Mouse (Mus musculus): ENCODE measurements around the gene Arhgap15.
"Not testable (repeated sequence)": the region's sequence is repeated elsewhere in the genome, so short reads cannot be mapped to it uniquely, and the experiment has no call there.

Arhgap15 gene

GRCm38 (mm10) chr2:43748287-43748983 lies at the start of gene Arhgap15:
Gene Arhgap15, plus strand, starts transcription at chr2:43748824.
- DNase-seq (ENCODE audit: low spot score), result no peak

GRCm38 (mm10) chr2:43712611-43713138 lies 35.9 kb upstream of the Arhgap15 start:
- DNase-seq (ENCODE audit: low spot score), result no peak

GRCm38 (mm10) chr2:43722446-43723103 lies 26.0 kb upstream of the Arhgap15 start:
- no peak for DNase-seq (ENCODE audit: low spot score)

DNA sequence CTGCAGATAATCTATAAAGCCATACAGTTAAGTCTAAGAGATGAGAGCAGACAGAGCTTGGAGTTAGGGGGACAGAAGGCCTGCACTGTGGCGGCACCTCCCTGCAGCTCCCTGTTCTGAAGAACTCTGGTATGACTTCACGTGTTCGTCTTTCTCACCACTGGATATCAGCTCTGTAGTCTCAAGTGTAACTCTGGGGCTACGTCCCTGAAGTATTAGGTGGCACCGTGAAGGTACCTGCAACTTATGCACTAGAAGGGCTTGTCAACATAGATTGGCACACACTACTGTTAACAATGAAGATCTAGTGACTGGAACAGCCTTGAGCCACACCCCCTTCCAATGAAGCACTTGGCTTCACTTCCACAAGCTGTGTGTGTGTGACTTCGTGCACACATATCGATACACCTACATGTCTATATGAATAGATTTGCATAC lies 25.5 kb upstream of the Arhgap15 start:
- DNase-seq (ENCODE audit: low spot score), result no peak

DNA sequence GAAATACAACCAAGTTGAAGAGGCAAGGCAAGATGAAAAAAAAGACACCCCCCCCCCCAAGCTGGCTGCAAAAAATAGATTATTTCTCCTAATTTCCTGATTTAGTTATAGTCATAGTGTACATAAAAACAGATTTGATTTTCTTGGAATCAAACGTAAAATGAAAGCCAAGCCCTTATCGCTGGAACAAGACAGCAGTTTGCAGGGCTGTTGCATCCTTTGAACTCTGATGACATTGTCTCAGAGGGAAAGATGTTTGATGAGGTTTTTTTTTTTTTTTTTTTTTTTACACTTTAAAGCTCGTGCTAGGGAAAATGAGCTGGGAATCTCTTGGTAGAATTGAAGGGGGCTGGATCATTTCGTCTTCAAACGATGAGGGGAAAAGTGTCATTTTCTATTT lies 21.4 kb upstream of the Arhgap15 start:
- no peak for DNase-seq (ENCODE audit: low spot score)

- no peak for DNase-seq (ENCODE audit: low spot score)
Observed at GRCm38 (mm10) chr2:43727693-43728092, 20.9 kb upstream of the Arhgap15 start.

GRCm38 (mm10) chr2:43728831-43729230 lies 19.8 kb upstream of the Arhgap15 start:
- DNase-seq (ENCODE audit: low spot score), result no peak

GRCm38 (mm10) chr2:43732396-43732795 lies 16.2 kb upstream of the Arhgap15 start:
- no peak for DNase-seq (ENCODE audit: low spot score)

GRCm38 (mm10) chr2:43735071-43735470 lies 13.6 kb upstream of the Arhgap15 start:
- not testable (repeated sequence) for DNase-seq (ENCODE audit: low spot score)

- no peak for DNase-seq (ENCODE audit: low spot score)
Observed at GRCm38 (mm10) chr2:43737546-43737945, 11.1 kb upstream of the Arhgap15 start.

- no peak for DNase-seq (ENCODE audit: low spot score)
Observed at GRCm38 (mm10) chr2:43738562-43739112, 10.0 kb upstream of the Arhgap15 start.

GRCm38 (mm10) chr2:43739190-43739818 lies 9.3 kb upstream of the Arhgap15 start:
- DNase-seq (ENCODE audit: low spot score), result no peak

DNA sequence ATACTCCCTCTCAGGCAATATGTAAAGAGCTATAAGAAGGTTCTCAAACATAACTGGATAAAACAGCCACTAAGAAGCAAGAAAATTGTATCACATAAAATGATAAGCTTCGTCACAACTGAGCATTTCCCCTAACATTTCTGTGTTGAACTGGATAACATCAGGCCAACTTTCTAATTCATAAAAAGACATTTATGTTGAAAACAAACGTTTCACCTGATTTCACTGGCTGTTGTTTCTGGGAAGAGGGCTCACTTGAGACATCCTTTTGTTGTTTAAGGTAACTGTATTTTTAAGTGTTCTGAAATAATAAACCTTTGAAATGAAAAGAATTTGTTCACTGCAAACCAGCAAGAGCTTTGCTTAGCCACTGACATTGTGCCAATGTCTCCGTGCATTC lies 697 bp downstream of the Arhgap15 start:
- DNase-seq (ENCODE audit: low spot score), result no peak

DNA sequence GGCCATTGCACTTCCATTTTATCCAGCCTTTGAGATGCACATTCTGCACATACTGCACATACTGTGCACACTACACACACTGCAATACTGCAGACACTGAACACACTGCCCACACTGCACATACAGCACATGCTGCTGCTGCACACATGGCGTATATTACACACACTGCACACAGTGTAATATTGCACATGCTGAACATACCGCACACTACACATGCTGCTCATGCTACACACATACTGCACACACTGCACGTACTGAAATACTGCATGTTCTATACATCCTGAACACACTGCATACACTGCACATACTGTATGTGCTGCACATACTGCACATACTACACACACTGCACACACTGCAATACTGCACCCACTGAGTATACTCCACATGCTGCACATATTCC lies 7.3 kb downstream of the Arhgap15 start:
- no peak for DNase-seq (ENCODE audit: low spot score)

GRCm38 (mm10) chr2:43756626-43757025 lies 8.0 kb downstream of the Arhgap15 start:
- DNase-seq (ENCODE audit: low spot score), result no peak

- no peak for DNase-seq (ENCODE audit: low spot score)
Observed at GRCm38 (mm10) chr2:43761735-43762134, 13.1 kb downstream of the Arhgap15 start.

- DNase-seq (ENCODE audit: low spot score), result no peak
Observed at GRCm38 (mm10) chr2:43763279-43763678, 14.7 kb downstream of the Arhgap15 start.

GRCm38 (mm10) chr2:43764456-43764855 lies 15.8 kb downstream of the Arhgap15 start:
- DNase-seq (ENCODE audit: low spot score), result no peak

DNA sequence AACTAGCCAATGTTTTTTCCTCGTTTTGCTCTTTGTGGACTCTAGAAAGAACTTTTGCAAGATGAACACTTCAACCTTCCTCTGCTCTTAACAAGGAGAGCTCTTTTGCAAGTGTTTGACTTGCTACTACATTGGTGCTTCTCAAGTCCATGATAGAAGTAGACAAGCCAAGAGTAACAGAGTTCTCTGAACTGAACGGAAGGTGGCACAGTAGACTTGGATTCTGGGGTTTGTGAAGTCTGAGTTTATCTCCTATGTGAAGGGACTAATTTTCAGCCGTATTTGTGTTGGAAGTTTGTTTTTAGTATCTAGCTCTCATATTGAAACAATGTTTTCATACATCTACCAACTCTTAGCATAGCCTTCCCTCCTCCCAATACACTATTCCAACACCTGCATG lies 17.6 kb downstream of the Arhgap15 start:
- no peak for DNase-seq (ENCODE audit: low spot score)

- no peak for DNase-seq (ENCODE audit: low spot score)
Observed at GRCm38 (mm10) chr2:43769850-43770570, 21.4 kb downstream of the Arhgap15 start.

GRCm38 (mm10) chr2:43772640-43773039 lies 24.0 kb downstream of the Arhgap15 start:
- DNase-seq (ENCODE audit: low spot score), result no peak

GRCm38 (mm10) chr2:43782157-43782556 lies 33.5 kb downstream of the Arhgap15 start:
- no peak for DNase-seq (ENCODE audit: low spot score)

Data from urinary bladder, postnatal 10 days (tissue).